Mouse (Mus musculus): ENCODE results near the gene Msi2.

DNA sequence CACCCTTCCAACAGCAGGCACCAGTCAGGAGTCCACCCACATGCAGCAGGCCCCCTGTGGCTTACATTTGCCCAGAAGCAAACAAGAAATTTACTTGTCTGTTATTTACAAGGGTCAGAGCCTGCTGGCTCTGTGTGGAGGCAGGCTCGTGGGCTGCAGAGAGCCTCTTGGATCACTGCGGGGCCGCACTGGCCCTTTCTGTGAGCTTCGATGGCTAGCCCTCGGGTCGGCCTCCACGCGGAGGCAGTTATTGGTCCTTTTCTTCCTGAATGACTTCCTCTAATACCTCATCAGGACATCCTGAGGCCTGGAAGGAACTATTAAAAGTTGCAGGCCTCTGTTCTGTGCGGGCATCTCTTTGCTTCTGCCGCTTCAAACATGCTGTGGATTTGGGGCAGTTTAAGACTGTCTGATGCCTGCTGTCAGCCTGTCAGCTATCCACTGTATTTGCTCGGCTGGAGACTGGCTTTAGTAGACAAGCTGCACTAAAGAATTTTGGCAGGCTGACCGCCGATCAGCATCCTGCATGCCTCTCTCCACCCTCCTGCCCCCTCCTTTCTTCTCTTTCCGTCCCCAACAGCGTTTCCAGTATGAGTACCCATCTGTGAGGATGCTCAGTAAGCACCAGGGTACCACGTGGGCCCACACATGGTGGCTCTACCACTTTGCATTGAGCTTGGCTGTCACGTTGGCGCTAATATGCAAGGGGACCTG, 304.0 kb downstream of the Msi2 start:
- TF ChIP-seq GATA1 (IDR thresholded peaks at IDR 0.05; ENCODE audit: borderline replicate concordance, low read length) (no peak), FLI1 (IDR thresholded peaks at IDR 0.05; ENCODE audit: low read length) (no peak)
